Mouse (Mus musculus) megakaryocyte, embryonic 14.5 days (primary cell): ENCODE results near the gene Stard7. TPM values are rescaled to one million over a fixed set of nuclear protein-coding genes. Genes with fewer than 3 reads are reported as not detected.

Source experiments
- H3K27me3 ChIP-seq: replicated peaks from 2 replicates; pipeline ENCODE3; 2012; ENCODE audit warnings: inconsistent platforms
- H3K36me3 ChIP-seq: replicated peaks from 2 replicates; pipeline ENCODE3; 2012; ENCODE audit warnings: low read length, inconsistent platforms, mixed read lengths
- H3K4me1 ChIP-seq: 2 replicates; pipeline ENCODE4 v1.6.1; 2012; ENCODE audit warnings: inconsistent platforms
- H3K4me3 ChIP-seq: replicated peaks from 2 replicates; pipeline ENCODE3; 2012; ENCODE audit warnings: moderate library complexity, mild to moderate bottlenecking, inconsistent platforms
- H3K9me3 ChIP-seq: 2 replicates; pipeline ENCODE4 v1.6.1; 2012; ENCODE audit warnings: inconsistent platforms
- FLI1 ChIP-seq: IDR thresholded peaks from 2 replicates; pipeline ENCODE4 v1.6.1; 2012; ENCODE audit warnings: low read length, inconsistent platforms, mixed read lengths
- GATA1 ChIP-seq: IDR thresholded peaks from 3 replicates; pipeline ENCODE4 v1.6.1; 2012; ENCODE audit warnings: mixed read lengths, low read length, inconsistent platforms, borderline replicate concordance
- polyA plus RNA-seq: library from polyadenylated mRNA; stranded (reverse); fragments of >175 nt; gene quantifications from 2 replicates; pipeline ENCODE4 v1.2.3, GENCODE M21; 2012; ENCODE audit warnings: low replicate concordance; ENCODE audit not compliant: insufficient read depth

The Stard7 gene
- polyA plus RNA-seq, 1 experiment: 9.8 TPM

DNA sequence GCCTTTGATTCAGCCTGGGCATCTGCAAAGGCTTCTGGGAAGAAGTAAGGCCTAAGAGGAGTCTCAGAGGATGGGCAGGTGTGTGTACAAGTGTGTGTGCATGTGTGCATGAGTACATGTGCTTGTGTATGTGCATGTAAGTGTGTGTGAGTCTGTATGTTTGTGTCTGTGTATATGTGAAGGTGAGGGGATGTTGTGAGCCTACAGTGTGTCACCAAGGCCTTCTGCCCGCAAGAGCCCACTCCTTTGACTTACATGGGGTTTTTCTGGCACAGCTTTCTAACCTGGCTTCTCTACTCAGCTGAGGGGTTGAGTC, 45.1 kb downstream of the Stard7 start:
- Histone ChIP-seq H3K4me3 (no peak overlapping the region), H3K9me3 (peaks cover 3% of the 10 kb centered on the region; the same call in 1 of the 2 replicates), H3K36me3 (peaks cover 2% of the 10 kb centered on the region), H3K27me3 (peaks cover 9% of the 10 kb centered on the region), H3K4me1 (peaks cover 55% of the 10 kb centered on the region)
- TF ChIP-seq FLI1: no peak

DNA sequence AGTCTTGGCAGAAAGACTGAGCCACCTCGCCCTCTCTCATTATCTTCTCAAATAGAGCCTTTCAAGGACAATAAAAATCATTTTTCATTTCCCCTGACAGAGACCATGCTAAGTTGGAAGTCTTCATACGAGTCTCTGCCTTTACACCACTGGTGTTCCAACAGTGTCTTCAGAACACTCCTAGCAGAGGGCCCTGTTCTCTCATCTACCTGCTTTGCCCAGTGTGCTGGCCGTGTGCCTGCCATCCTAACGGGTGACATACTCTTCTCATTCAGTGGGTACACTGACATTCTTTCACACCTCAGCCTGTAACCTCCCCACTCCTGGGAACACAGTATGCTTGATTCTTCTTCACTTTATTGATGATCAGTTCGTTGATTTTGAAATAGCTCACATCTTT, 46.4 kb downstream of the Stard7 start:
- no peak overlapping the region for H3K4me3 ChIP-seq
- peaks cover 3% of the 10 kb centered on the region; the same call in 1 of the 2 replicates for H3K9me3 ChIP-seq
- peaks cover 15% of the 10 kb centered on the region for H3K27me3 ChIP-seq
- TF ChIP-seq GATA1 (no peak), FLI1 (no peak)
- H3K36me3 ChIP-seq: peaks cover 2% of the 10 kb centered on the region
- H3K4me1 ChIP-seq: peaks cover 51% of the 10 kb centered on the region

DNA sequence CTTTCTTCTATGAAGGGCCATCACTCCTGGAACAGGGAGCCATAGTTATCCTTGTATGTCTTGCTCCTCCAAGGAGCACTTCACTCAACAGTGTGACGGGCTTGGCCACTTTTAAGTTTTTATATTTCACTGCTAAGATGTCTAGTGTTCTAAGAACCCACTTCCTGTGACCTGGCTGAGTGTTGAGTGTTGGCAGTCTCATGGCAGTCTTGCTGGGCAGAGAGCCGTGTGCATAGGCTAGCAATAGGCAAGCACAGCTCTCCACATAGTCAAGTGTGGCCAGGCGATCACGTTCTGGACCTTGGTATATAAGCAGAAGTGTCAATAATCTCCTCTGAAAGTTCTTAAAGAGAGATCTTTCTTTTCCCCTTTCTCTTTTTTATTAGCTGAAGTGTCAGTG, 48.1 kb downstream of the Stard7 start:
- no peaks in the 10 kb centered on the region for H3K9me3 ChIP-seq
- TF ChIP-seq FLI1: no peak
- TF ChIP-seq GATA1: no peak
- peaks cover 20% of the 10 kb centered on the region for H3K27me3 ChIP-seq
- H3K4me3 ChIP-seq: no peak overlapping the region
- no peaks in the 10 kb centered on the region for H3K36me3 ChIP-seq
- H3K4me1 ChIP-seq: peaks cover 60% of the 10 kb centered on the region

DNA sequence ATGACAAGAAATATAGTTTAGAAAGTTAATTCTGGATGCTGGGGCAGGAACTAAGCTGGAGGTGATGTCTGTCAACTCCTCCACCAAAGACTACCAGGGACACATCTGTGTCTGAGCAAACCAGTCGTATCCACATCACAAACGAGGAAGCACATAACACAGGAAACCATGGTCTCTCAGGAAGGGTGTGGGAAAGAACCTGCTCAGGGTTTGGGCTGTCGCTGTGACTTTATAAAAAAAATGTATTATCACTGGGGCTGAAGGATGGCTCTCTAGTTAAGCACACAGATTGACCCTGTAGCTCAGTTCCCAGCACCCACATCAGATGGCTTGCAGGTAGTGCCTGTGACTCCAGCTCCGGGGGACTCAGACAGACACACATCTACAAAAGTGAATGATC, 49.1 kb downstream of the Stard7 start:
- no peak overlapping the region for H3K4me3 ChIP-seq
- H3K36me3 ChIP-seq: no peaks in the 10 kb centered on the region
- no peak for TF ChIP-seq FLI1
- TF ChIP-seq GATA1: no peak
- H3K4me1 ChIP-seq: peaks cover 62% of the 10 kb centered on the region
- H3K9me3 ChIP-seq: no peaks in the 10 kb centered on the region
- peaks cover 21% of the 10 kb centered on the region for H3K27me3 ChIP-seq

DNA sequence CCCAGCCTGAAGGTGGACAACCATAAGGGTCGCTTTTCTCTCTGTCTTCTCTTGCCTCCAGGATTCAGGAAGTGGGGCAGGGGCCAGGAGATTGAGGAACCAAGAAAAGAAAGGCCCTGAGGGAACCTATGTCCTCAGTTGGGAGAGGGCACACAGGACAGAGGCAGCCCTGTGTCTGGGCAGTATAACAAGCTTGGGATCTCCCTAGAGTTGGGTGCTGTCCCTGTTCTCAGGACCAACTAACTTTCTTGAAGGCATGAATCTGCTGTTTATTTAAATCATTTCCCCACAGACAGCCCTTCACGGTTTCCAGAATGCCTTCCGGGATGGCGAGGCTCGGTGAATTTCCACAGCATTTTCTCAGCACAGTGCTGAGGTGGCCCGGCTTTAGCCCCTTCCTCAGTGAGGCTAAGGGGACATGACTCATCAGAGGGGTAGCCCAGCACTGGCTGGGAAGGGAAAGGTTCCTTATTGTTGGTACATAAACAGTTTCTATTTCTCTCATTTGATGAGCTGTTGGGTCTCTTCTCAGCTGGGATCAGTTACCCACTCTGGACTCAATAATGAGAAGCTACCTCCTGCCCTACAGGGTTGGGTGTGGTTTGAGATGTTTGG, 52.8 kb downstream of the Stard7 start:
- no peak overlapping the region for H3K4me3 ChIP-seq
- H3K27me3 ChIP-seq: peaks cover 38% of the 10 kb centered on the region
- H3K4me1 ChIP-seq: peaks cover 65% of the 10 kb centered on the region
- TF ChIP-seq GATA1 (no peak), FLI1 (no peak)
- no peaks in the 10 kb centered on the region for H3K36me3 ChIP-seq
- H3K9me3 ChIP-seq: no peaks in the 10 kb centered on the region

DNA sequence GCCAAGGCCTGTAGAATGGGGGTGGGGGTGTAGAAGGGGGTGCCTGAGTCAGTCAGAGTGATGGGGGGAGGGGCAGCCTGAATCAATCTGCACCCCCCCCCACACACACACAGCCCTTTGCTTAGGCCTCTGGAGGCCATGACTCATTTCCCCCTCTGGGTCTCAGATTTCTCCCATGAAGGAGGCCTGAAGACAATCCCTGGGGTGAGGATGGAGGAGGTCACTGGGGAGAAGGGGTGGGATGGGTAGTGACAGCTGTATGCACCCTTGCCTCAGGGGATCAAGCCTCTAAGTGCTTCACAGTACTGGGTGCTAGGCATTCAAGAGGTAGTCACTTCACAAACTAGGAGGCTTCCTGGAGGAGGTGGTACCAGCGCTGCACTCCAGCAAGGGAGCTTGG, 53.6 kb downstream of the Stard7 start:
- peaks cover 65% of the 10 kb centered on the region for H3K4me1 ChIP-seq
- no peak for TF ChIP-seq FLI1
- TF ChIP-seq GATA1: no peak

DNA sequence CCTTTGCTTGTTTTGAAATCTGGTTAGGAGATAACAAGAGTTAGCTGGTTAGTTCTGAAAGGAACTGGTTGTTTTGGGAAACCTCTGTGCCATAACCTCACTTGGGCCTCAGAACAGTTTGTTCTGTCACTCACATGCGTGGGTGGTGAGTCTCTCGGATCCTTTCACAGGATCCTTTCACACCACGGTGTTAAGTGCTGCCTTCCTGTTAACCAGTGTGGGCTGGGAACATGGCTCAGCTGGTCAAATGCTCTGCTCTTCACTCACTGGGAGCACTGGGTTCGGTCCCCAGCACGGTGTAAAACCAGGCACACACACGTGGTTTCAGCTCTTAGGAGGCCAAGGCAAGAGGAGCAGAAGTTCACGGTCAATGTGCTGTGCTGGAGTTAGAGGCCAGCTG, 54.4 kb downstream of the Stard7 start:
- no peak for TF ChIP-seq FLI1
- no peak for TF ChIP-seq GATA1
- H3K4me1 ChIP-seq: peaks cover 65% of the 10 kb centered on the region

More for the DNA sequence above, 53.6 kb downstream of the Stard7 start:
- no peaks in the 10 kb centered on the region for H3K36me3 ChIP-seq
- no peaks in the 10 kb centered on the region for H3K9me3 ChIP-seq
- peaks cover 37% of the 10 kb centered on the region for H3K27me3 ChIP-seq
- H3K4me3 ChIP-seq: no peak overlapping the region

DNA sequence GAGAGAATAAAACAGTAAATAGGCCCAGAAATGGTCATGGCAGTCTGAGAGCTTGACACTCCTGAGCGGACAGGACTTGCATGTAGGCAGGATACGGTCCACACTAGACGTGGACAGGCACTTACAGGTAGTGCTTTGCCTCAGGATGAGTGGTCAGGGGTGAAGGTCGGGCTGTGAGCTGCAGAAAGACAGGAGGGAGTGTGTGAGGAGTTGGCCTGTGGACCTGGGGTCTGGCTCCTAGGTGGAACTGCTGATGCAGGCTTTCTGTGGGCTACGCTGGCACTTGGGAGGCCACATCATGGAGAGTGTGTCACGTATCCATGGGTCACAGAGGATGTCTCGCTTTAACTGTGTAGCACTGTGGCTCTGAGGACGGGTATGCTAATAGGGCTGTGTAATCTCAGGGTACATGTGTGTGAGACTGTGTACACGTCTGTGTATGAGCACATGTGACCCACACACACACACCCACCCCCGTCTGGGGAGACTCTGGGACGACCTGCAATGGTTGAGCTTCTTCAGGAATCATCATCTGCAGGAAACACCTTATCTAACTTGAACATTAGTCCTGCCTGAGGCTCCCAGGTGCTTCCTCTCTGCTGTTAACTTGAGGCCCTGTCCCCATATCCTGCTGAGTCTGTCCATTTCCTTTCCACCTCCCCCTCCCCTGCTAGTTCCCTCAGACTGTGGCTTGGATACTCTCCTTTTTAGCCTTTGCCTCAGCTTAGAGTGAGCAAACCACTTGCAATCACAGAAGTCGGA, 58.3 kb downstream of the Stard7 start:
- peaks cover 82% of the 10 kb centered on the region for H3K4me1 ChIP-seq
- no peaks in the 10 kb centered on the region for H3K9me3 ChIP-seq
- peak; percentile 85; the same call in 1 of the 2 replicates for TF ChIP-seq FLI1
- 0 out of 3 replicates have a peak, but pooled peaks have one; percentile 26 for TF ChIP-seq GATA1
- no peaks in the 10 kb centered on the region for H3K36me3 ChIP-seq
- H3K27me3 ChIP-seq: peaks cover 23% of the 10 kb centered on the region
- H3K4me3 ChIP-seq: peak overlapping the region; percentile 86

More for the DNA sequence above, 54.4 kb downstream of the Stard7 start:
- Histone ChIP-seq H3K4me3 (peak overlapping the region; percentile 35), H3K27me3 (peaks cover 35% of the 10 kb centered on the region), H3K36me3 (no peaks in the 10 kb centered on the region), H3K9me3 (no peaks in the 10 kb centered on the region)

DNA sequence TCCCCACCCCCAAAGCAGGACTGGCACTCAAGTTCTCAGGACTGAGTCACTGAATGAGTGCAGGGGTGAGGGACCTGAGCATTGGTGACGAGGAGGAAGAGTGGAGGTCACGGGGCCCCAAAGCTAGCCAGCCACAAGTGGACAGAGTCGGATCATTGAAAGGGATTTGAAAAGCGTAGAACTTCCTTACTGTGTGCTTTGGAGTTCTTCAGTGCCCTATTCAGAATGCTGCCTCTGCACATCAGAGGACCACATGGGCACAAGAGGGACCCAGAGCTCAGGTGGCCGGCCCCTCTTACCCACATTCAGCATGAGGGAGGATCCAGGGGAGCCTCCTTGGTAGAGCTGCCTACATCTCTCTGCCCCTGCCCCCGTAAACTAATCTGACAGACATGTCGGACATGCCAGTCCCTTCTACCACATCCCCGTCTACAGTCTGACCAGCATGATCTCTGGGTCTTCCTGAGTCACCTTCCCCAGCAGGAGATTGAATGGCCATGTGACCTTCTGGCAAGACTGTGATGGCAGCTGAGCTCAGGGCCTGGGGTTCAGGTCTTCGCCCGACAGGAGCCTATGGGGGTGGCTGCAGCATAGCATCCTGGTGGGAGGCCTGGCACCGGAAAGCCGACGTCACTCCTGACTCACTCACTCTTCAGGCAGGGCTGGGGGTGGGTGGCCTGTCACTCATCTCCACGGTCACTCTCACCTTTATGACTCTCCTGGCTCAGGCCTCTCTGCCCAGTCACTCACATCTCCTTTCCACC, 63.0 kb downstream of the Stard7 start:
- peaks cover 6% of the 10 kb centered on the region for H3K27me3 ChIP-seq
- H3K36me3 ChIP-seq: peaks cover 3% of the 10 kb centered on the region
- peaks cover 96% of the 10 kb centered on the region for H3K4me1 ChIP-seq
- TF ChIP-seq FLI1 (no peak), GATA1 (no peak)
- H3K4me3 ChIP-seq: peak overlapping the region; percentile 28
- no peaks in the 10 kb centered on the region for H3K9me3 ChIP-seq

DNA sequence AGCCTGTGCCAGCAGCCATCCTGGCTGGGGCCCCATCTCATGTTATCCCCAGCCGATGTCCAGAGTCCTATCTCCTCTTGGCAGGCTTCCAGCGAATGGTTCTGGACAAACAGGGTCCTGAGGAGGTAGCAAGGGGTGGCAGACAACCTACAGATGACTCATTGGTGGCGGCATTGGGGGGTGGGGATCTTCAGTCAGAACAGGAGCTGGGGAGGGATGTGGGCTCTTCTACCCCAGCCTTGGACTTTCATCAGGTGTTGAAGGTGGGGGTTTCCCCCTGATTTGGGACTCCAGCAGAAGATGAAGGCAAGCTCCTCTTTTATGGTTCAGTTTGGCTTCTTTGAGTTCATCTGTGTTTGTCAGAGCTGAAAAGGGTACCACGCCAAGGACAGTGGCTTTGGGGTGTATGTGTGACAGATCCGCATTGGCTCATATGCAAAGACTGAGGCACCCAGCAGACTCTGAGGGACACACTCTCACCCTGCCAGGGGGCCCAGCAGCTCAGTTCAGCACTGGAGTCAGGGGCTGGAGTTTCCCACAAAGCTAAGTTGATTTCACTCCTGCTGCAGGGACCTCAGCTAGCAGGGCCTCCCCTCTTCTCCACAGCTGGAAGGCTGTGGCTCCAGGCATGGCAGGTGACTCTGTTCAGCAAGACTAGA, 64.1 kb downstream of the Stard7 start:
- Histone ChIP-seq H3K36me3 (peaks cover 8% of the 10 kb centered on the region), H3K9me3 (no peaks in the 10 kb centered on the region), H3K4me1 (peaks cover 96% of the 10 kb centered on the region), H3K4me3 (no peak overlapping the region), H3K27me3 (peaks cover 4% of the 10 kb centered on the region)
- TF ChIP-seq GATA1: no peak
- TF ChIP-seq FLI1: no peak
